Mouse (Mus musculus) C2C12 (cell line): ENCODE measurements around the gene Tnrc18. TPM values are rescaled to one million over a fixed set of nuclear protein-coding genes. Genes with fewer than 3 reads are reported as not detected.
"Not testable (repeated sequence)": the region's sequence is repeated elsewhere in the genome, so short reads cannot be mapped to it uniquely, and the experiment has no call there.

Experiments used
- H3K27me3 ChIP-seq: one replicate; pipeline ENCODE4 v1.6.1; 2011; ENCODE audit not compliant: control insufficient read depth, insufficient read depth, insufficient read length
- H3K36me3 ChIP-seq: one replicate; pipeline ENCODE4 v1.6.1; 2011; ENCODE audit not compliant: control insufficient read depth, insufficient read depth
- H3K4me3 ChIP-seq: one replicate; pipeline ENCODE4 v1.5.1; 2011; ENCODE audit warnings: mild to moderate bottlenecking, control low read depth; ENCODE audit not compliant: poor library complexity, insufficient read depth, severe bottlenecking
- H3K79me2 ChIP-seq: one replicate; pipeline ENCODE4 v1.6.1; 2011; ENCODE audit not compliant: control insufficient read depth, insufficient read depth
- H3K79me3 ChIP-seq: one replicate; pipeline ENCODE4 v1.6.1; 2011; ENCODE audit warnings: low read depth, control low read depth
- H3ac ChIP-seq: one replicate; pipeline ENCODE3; 2011; ENCODE audit warnings: low read depth; ENCODE audit not compliant: control insufficient read depth, insufficient read length
- CEBPB ChIP-seq: IDR thresholded peaks from one replicate; pipeline ENCODE4 v1.6.1; 2011; ENCODE audit warnings: low read depth, mild to moderate bottlenecking, control low read depth, moderate library complexity
- CTCF ChIP-seq: IDR thresholded peaks from one replicate; pipeline ENCODE4 v1.5.1; 2011; ENCODE audit not compliant: control insufficient read depth, insufficient read depth, insufficient read length
- FOSL1 ChIP-seq: IDR thresholded peaks from one replicate; pipeline ENCODE4 v1.8.0; 2011; ENCODE audit warnings: mild to moderate bottlenecking, low read length; ENCODE audit not compliant: poor library complexity, insufficient read depth, severe bottlenecking
- MAX ChIP-seq: IDR thresholded peaks from one replicate; pipeline ENCODE4 v1.6.1; 2011; ENCODE audit warnings: mild to moderate bottlenecking, control low read depth
- MYOD1 ChIP-seq: IDR thresholded peaks from one replicate; pipeline ENCODE4 v1.6.1; 2011; ENCODE audit warnings: low read depth; ENCODE audit not compliant: control insufficient read depth, insufficient read length
- MYOG ChIP-seq: IDR thresholded peaks from one replicate; pipeline ENCODE4 v1.6.1; 2011; ENCODE audit not compliant: control insufficient read depth, insufficient read length; ENCODE audit errors: extremely low read depth
- USF1 ChIP-seq: IDR thresholded peaks from one replicate; pipeline ENCODE4 v1.6.1; 2011; ENCODE audit warnings: low read depth, mild to moderate bottlenecking, control low read depth, moderate library complexity
- polyA plus RNA-seq: library from polyadenylated mRNA; unstranded; fragments of >200 nt; fragmentation: generic; extraction: Trizol; gene quantifications from one replicate; pipeline ENCODE4 v1.2.1, GENCODE M21; 2012; ENCODE audit warnings: missing spikeins

The Tnrc18 gene
- polyA plus RNA-seq, 1 experiment, result 44.3 TPM

- H3K27me3 ChIP-seq, result no peaks in the 10 kb centered on the region
Observed at GRCm38 (mm10) chr5:142842137-142842642, 24.7 kb upstream of the Tnrc18 start.

DNA sequence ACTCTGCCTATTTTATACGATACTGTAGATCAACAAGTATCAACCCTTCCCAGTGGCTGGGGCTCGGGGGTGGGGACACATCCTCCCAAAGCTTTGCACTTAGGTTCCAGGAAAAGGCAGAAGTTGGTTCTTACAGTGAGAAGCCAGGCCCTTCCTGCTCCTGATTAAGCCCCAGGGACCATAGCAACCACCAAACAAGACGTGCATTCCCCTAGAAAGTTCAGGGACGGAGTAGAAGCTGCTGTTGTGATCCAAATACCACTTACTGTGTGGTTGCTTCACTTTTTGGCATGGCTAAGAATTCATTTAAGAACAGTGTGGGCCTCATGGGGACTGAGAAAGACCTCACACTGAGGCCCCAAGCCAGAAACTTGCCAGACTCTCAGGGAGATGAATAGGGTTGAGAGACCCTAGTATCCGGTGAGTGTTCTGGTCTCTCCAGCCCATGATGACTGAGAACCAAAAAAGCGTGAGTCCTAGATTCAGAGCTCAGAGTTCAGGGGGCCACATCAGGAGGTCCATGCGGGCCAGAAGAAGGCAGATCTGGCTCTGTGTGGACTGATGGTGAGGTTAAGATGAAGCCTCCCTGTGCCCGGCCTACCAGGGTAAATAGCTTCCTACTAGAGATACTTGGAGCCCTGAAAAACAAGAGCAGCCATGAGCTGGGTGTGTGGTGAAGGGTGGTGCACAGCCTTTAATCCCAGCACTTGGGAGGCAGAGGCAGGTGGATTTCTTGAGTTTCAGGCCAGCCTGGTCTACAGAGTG, 24.1 kb upstream of the Tnrc18 start:
- Histone ChIP-seq H3K27me3 (no peaks in the 10 kb centered on the region), H3K79me3 (no peaks in the 10 kb centered on the region), H3K4me3 (no peak overlapping the region), H3ac (no peak overlapping the region), H3K36me3 (no peaks in the 10 kb centered on the region), H3K79me2 (no peaks in the 10 kb centered on the region)
- no peak for TF ChIP-seq CTCF
- no peak for TF ChIP-seq CEBPB
- TF ChIP-seq USF1, result no peak
- no peak for TF ChIP-seq MYOD1
- no peak for TF ChIP-seq MAX
- TF ChIP-seq FOSL1, result no peak
- no peak for TF ChIP-seq MYOG

More at GRCm38 (mm10) chr5:142842137-142842642, 24.7 kb upstream of the Tnrc18 start:
- Histone ChIP-seq H3K79me3 (no peaks in the 10 kb centered on the region), H3K4me3 (no peak overlapping the region), H3K36me3 (no peaks in the 10 kb centered on the region), H3K79me2 (no peaks in the 10 kb centered on the region), H3ac (peak overlapping the region; percentile 3)
- TF ChIP-seq USF1 (no peak), MYOG (no peak), MYOD1 (no peak), FOSL1 (no peak), CTCF (peak; percentile 9), MAX (no peak), CEBPB (no peak)

DNA sequence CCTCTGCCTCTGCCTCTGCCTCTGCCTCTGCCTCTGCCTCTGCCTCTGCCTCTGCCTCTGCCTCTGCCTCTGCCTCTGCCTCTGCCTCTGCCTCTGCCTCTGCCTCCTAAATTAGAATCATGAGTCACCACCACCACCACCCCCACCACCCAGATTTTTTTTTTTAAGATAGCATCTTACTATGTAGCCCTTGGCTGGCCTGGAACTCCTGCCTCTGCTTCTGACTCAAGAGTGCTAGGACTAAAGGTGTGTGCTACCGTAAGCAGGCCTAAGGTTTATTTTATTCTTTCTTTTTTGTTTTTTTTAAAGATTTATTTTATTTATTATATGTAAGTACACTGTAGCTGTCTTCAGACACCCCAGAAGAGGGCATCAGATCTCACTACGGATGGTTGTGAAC, 20.0 kb upstream of the Tnrc18 start:
- H3ac ChIP-seq, H3K79me3 ChIP-seq, H3K79me2 ChIP-seq, H3K36me3 ChIP-seq, H3K27me3 ChIP-seq, H3K4me3 ChIP-seq: not testable (repeated sequence)

- no peaks in the 10 kb centered on the region for H3K79me2 ChIP-seq
- no peaks in the 10 kb centered on the region for H3K27me3 ChIP-seq
- H3K79me3 ChIP-seq, result no peaks in the 10 kb centered on the region
- H3ac ChIP-seq, result no peak overlapping the region
- TF ChIP-seq CTCF (no peak), CEBPB (no peak), MAX (no peak), MYOG (no peak), FOSL1 (no peak), USF1 (no peak), MYOD1 (no peak)
- H3K36me3 ChIP-seq, result no peaks in the 10 kb centered on the region
- no peak overlapping the region for H3K4me3 ChIP-seq
Observed at GRCm38 (mm10) chr5:142836891-142837290, 19.4 kb upstream of the Tnrc18 start.

- TF ChIP-seq FOSL1 (no peak), MYOD1 (no peak), CTCF (no peak), MAX (no peak), USF1 (no peak), CEBPB (no peak), MYOG (no peak)
- Histone ChIP-seq H3K36me3 (no peaks in the 10 kb centered on the region), H3ac (no peak overlapping the region), H3K4me3 (no peak overlapping the region), H3K79me3 (no peaks in the 10 kb centered on the region), H3K79me2 (no peaks in the 10 kb centered on the region), H3K27me3 (no peaks in the 10 kb centered on the region)
Observed at GRCm38 (mm10) chr5:142833646-142834438, 16.4 kb upstream of the Tnrc18 start.

DNA sequence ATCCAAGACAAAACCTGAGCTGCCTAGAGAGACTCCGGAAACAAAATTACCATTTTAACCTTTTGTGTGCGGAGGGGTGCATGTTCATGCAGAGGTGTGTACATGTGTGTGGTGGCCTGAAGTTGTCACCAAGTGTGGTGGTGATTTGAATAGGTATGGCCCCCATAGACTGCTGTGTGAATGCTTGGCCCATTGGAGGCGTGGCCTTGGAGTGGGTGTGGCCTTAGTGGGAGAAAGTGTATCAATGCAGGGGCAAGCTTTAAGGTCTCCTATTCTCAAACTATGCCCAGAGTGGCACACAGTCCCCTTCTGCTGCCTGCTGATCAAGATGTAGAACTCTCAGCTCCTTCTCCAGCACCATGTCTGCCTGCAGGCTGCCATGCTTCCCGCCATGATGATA, 8.7 kb upstream of the Tnrc18 start:
- no peaks in the 10 kb centered on the region for H3K36me3 ChIP-seq
- no peak overlapping the region for H3K4me3 ChIP-seq
- no peak for TF ChIP-seq MAX
- no peak for TF ChIP-seq MYOD1
- TF ChIP-seq MYOG, result no peak
- TF ChIP-seq CEBPB, result no peak
- no peak for TF ChIP-seq FOSL1
- no peak for TF ChIP-seq CTCF
- no peak for TF ChIP-seq USF1
- H3K79me3 ChIP-seq, result peaks cover 4% of the 10 kb centered on the region
- H3ac ChIP-seq, result no peak overlapping the region
- no peaks in the 10 kb centered on the region for H3K27me3 ChIP-seq
- peaks cover 11% of the 10 kb centered on the region for H3K79me2 ChIP-seq
